Mouse (Mus musculus): ENCODE data around the gene Zfp580. TPM values are rescaled to one million over a fixed set of nuclear protein-coding genes. Genes with fewer than 3 reads are reported as not detected.
A peak's percentile ranks its signal among the peaks of the same experiment; 100 is the strongest.
"Not testable (repeated sequence)": the region's sequence is repeated elsewhere in the genome, so short reads cannot be mapped to it uniquely, and the experiment has no call there.

The Zfp580 gene
- polyA plus RNA-seq, 1 experiment from 2014 or later: 113 TPM

DNA sequence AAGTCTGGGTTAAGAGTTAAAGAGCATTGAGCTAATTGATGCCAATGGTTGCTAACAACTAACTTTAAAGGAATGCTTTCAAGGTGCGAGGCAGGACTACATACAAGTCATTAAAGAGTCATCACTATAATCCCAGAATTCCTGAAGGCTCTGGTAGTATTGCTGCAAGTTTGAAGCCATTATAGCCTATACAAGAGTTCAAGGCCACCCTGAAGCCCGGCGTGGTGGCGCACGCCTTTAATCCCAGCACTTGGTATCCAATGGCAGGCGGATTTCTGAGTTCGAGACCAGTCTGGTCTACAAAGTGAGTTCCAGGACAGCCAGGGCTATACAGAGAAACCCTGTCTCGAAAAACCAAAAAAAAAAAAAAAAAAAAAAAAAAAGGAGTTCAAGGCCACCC is 31.8 kb upstream of the Zfp580 start:
- H3K9me3 ChIP-seq; H3K36me3 ChIP-seq; ATAC-seq (ENCODE audit: low FRiP score, low read depth); H3K27me3 ChIP-seq: not testable (repeated sequence)
- Histone ChIP-seq H3K4me2 (peak overlapping the region; percentile 82), H3K27ac (replicated peaks) (peak overlapping the region; percentile 93), H3K4me1 (replicated peaks) (peaks cover 22% of the 10 kb centered on the region), H3K9ac (peak overlapping the region; percentile 93; the same call in 1 of the 2 replicates), H3K4me3 (peak overlapping the region; percentile 79)
- WGBS: 28% methylated on average over 8 of the region's 8 CpGs

DNA sequence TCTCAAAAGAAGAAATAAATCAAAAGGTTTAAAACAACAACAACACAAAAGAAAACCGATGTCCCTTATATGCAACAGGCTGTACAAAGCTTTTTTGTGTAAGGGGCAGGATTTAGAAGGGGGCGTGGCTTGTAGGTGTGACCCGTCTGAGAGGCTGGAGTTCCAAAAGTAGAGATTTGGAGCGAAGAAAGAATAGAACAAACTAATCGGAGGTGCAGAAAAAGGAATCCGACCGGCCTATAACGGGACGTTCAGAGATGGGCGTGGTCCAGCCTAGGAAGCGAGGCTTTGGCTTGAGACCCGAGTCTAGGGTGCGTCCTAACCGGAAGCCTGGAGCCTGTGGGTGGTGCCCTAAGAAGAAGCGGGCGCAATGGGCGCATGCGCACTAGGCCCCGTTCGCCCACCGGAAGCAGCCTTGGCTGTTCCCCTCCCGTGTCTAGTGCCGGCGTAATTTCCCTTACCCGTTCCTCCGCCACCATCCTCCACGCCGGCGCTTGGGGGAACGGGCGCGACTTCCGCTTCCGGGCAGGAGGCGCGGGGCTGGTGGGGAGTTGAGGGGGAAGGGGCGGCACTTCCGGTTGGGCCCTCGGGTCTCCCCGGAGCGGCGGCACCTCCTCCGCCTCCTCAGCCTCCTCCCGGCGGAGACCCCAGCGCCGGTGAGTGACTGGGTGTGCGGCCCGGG is 31.2 kb upstream of the Zfp580 start, which contains the start of the genes Zfp865 and Ccdc106:
Gene Zfp865, plus strand, starts transcription at position 377 of the 682 bp plus-strand sequence.
Gene Ccdc106, plus strand, starts transcription at position 554 of the 682 bp plus-strand sequence.
- peak within 1 kb of the TSS; percentile 79 for H3K4me3 ChIP-seq
- H3K27ac ChIP-seq (replicated peaks): peak within 1 kb of the TSS; percentile 93
- H3K27me3 ChIP-seq: no peaks in the 10 kb centered on the region
- H3K9me3 ChIP-seq: no peaks in the 10 kb centered on the region
- under 1% methylated on average over 47 of the region's 49 CpGs for WGBS
- H3K36me3 ChIP-seq: peaks cover 8% of the 10 kb centered on the region; the same call in 1 of the 2 replicates
- ATAC-seq (ENCODE audit: low FRiP score, low read depth): peak; percentile 93
- peak within 1 kb of the TSS; percentile 93 for H3K9ac ChIP-seq
- H3K4me1 ChIP-seq (replicated peaks): peaks cover 22% of the 10 kb centered on the region
- H3K4me2 ChIP-seq: peak within 1 kb of the TSS; percentile 82

GRCm38 (mm10) chr7:5020685-5021084 is 30.7 kb upstream of the Zfp580 start:
- H3K4me3 ChIP-seq: peak overlapping the region; percentile 79
- peak overlapping the region; percentile 82 for H3K4me2 ChIP-seq
- WGBS: 0% methylated on average over 10 of the region's 15 CpGs
- peak overlapping the region; percentile 93 for H3K27ac ChIP-seq (replicated peaks)
- H3K4me1 ChIP-seq (replicated peaks): peaks cover 22% of the 10 kb centered on the region
- no peaks in the 10 kb centered on the region for H3K9me3 ChIP-seq
- ATAC-seq (ENCODE audit: low FRiP score, low read depth): peak; percentile 3
- H3K36me3 ChIP-seq: peaks cover 8% of the 10 kb centered on the region; the same call in 1 of the 2 replicates
- no peaks in the 10 kb centered on the region for H3K27me3 ChIP-seq
- H3K9ac ChIP-seq: peak overlapping the region; percentile 93

GRCm38 (mm10) chr7:5021197-5021596 is 30.1 kb upstream of the Zfp580 start:
- H3K27me3 ChIP-seq: no peaks in the 10 kb centered on the region
- peaks cover 18% of the 10 kb centered on the region for H3K4me1 ChIP-seq (replicated peaks)
- peak overlapping the region; percentile 82 for H3K4me2 ChIP-seq
- no peaks in the 10 kb centered on the region for H3K9me3 ChIP-seq
- peak overlapping the region; percentile 93 for H3K27ac ChIP-seq (replicated peaks)
- H3K36me3 ChIP-seq: peaks cover 8% of the 10 kb centered on the region; the same call in 1 of the 2 replicates
- H3K4me3 ChIP-seq: peak overlapping the region; percentile 79
- no peak for ATAC-seq (ENCODE audit: low FRiP score, low read depth)
- peak overlapping the region; percentile 93 for H3K9ac ChIP-seq
- WGBS: 49% methylated on average over 5 of the region's 5 CpGs

GRCm38 (mm10) chr7:5029543-5029942 is 21.8 kb upstream of the Zfp580 start:
- Histone ChIP-seq H3K4me2 (no peak overlapping the region), H3K27ac (replicated peaks) (no peak overlapping the region), H3K9ac (no peak overlapping the region), H3K36me3 (peaks cover 55% of the 10 kb centered on the region), H3K27me3 (no peaks in the 10 kb centered on the region), H3K4me1 (replicated peaks) (no peaks in the 10 kb centered on the region), H3K9me3 (peaks cover 8% of the 10 kb centered on the region), H3K4me3 (no peak overlapping the region)
- 96% methylated on average over 22 of the region's 22 CpGs for WGBS
- ATAC-seq (ENCODE audit: low FRiP score, low read depth): no peak

DNA sequence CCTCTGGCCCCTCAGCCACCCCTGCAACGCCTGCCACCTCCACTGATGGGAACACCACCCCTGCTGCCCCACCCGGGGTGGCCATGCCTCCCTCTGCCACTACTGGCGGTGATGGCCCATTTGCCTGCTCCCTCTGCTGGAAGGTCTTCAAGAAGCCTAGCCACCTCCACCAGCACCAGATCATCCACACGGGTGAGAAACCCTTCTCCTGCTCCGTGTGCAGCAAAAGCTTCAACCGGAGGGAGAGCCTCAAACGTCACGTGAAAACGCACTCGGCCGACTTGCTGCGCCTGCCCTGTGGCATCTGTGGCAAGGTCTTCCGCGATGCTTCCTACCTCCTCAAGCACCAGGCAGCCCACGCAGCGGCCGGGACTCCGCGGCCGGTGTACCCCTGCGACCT is 21.4 kb upstream of the Zfp580 start:
- H3K4me1 ChIP-seq (replicated peaks): no peaks in the 10 kb centered on the region
- no peak for ATAC-seq (ENCODE audit: low FRiP score, low read depth)
- H3K27ac ChIP-seq (replicated peaks): no peak overlapping the region
- peaks cover 59% of the 10 kb centered on the region for H3K36me3 ChIP-seq
- H3K4me2 ChIP-seq: no peak overlapping the region
- H3K4me3 ChIP-seq: no peak overlapping the region
- no peaks in the 10 kb centered on the region for H3K27me3 ChIP-seq
- peaks cover 8% of the 10 kb centered on the region for H3K9me3 ChIP-seq
- 89% methylated on average over 21 of the region's 21 CpGs for WGBS
- no peak overlapping the region for H3K9ac ChIP-seq

- WGBS: 80% methylated on average over 63 of the region's 63 CpGs
- ATAC-seq (ENCODE audit: low FRiP score, low read depth): no peak
- Histone ChIP-seq H3K4me1 (replicated peaks) (no peaks in the 10 kb centered on the region), H3K4me2 (no peak overlapping the region), H3K4me3 (no peak overlapping the region), H3K9ac (no peak overlapping the region), H3K27ac (replicated peaks) (no peak overlapping the region), H3K36me3 (peaks cover 64% of the 10 kb centered on the region), H3K9me3 (peaks cover 8% of the 10 kb centered on the region), H3K27me3 (no peaks in the 10 kb centered on the region)
Measured at GRCm38 (mm10) chr7:5030554-5031275, 20.6 kb upstream of the Zfp580 start.

GRCm38 (mm10) chr7:5031496-5031895 is 19.8 kb upstream of the Zfp580 start:
- no peaks in the 10 kb centered on the region for H3K4me1 ChIP-seq (replicated peaks)
- no peak overlapping the region for H3K4me2 ChIP-seq
- peaks cover 69% of the 10 kb centered on the region for H3K36me3 ChIP-seq
- H3K4me3 ChIP-seq: no peak overlapping the region
- H3K27ac ChIP-seq (replicated peaks): no peak overlapping the region
- no peak overlapping the region for H3K9ac ChIP-seq
- ATAC-seq (ENCODE audit: low FRiP score, low read depth): no peak
- 78% methylated on average over 39 of the region's 46 CpGs for WGBS
- peaks cover 8% of the 10 kb centered on the region for H3K9me3 ChIP-seq
- no peaks in the 10 kb centered on the region for H3K27me3 ChIP-seq

DNA sequence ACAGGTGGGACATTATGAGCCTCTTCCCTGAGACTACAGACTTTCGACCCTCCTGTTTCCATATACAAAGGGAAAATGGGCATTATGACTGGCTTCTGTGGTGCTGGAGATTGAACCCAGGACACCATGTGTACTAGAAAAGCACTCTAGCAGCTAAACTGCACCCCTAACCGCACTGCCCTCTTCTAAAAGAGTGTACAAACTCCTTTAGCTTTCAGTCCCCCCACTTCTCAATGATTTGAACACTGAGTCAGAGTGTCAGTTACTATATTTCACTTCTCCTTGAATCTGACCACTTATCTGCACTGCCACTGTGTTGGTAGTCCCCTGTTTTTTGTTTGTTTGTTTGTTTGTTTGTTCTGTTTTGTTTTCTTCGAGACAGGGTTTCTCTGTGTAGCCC is 17.5 kb upstream of the Zfp580 start, which contains the start of gene 4632433K11Rik:
Gene 4632433K11Rik, plus strand, starts transcription at position 301 of the 400 bp plus-strand sequence.
- peaks cover 65% of the 10 kb centered on the region for H3K36me3 ChIP-seq
- no peak within 1 kb of the TSS for H3K4me3 ChIP-seq
- peaks cover 9% of the 10 kb centered on the region for H3K4me1 ChIP-seq (replicated peaks)
- no peak within 1 kb of the TSS for H3K4me2 ChIP-seq
- no peak within 1 kb of the TSS for H3K9ac ChIP-seq
- WGBS: 91% methylated on average over 3 of the region's 3 CpGs
- no peak for ATAC-seq (ENCODE audit: low FRiP score, low read depth)
- no peak within 1 kb of the TSS for H3K27ac ChIP-seq (replicated peaks)
- no peaks in the 10 kb centered on the region for H3K27me3 ChIP-seq
- H3K9me3 ChIP-seq: peaks cover 8% of the 10 kb centered on the region

DNA sequence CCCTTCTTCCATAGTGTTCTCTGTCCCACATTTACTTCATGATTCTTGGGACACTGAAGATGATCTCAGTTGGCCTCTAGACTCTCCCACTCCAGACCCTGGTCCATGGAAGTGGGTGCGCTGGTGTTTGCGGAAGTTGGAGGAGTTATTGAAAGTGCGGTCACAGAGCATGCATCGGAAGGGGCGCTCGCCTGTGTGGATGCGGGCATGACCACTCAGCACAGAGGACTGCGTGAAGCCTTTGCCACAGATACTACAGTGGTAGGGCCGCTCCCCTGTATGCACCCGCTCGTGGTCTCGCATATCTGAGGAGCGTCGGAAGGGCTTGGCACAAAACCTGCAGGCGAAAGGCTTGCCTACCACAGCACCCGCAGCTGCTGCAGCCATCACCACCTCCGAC is 15.7 kb upstream of the Zfp580 start:
- H3K4me3 ChIP-seq: no peak overlapping the region
- H3K27me3 ChIP-seq: no peaks in the 10 kb centered on the region
- no peak overlapping the region for H3K9ac ChIP-seq
- no peak overlapping the region for H3K4me2 ChIP-seq
- H3K4me1 ChIP-seq (replicated peaks): peaks cover 21% of the 10 kb centered on the region
- H3K9me3 ChIP-seq: peaks cover 2% of the 10 kb centered on the region
- no peak for ATAC-seq (ENCODE audit: low FRiP score, low read depth)
- WGBS: 97% methylated on average over 17 of the region's 17 CpGs
- peaks cover 47% of the 10 kb centered on the region for H3K36me3 ChIP-seq
- no peak overlapping the region for H3K27ac ChIP-seq (replicated peaks)

GRCm38 (mm10) chr7:5036136-5036535 is 15.2 kb upstream of the Zfp580 start:
- Histone ChIP-seq H3K4me2 (no peak overlapping the region), H3K27ac (replicated peaks) (no peak overlapping the region), H3K4me3 (no peak overlapping the region), H3K9ac (no peak overlapping the region), H3K4me1 (replicated peaks) (peaks cover 21% of the 10 kb centered on the region), H3K27me3 (no peaks in the 10 kb centered on the region), H3K9me3 (no peaks in the 10 kb centered on the region), H3K36me3 (peaks cover 42% of the 10 kb centered on the region)
- 96% methylated on average over 9 of the region's 9 CpGs for WGBS
- no peak for ATAC-seq (ENCODE audit: low FRiP score, low read depth)

- no peak overlapping the region for H3K9ac ChIP-seq
- H3K4me3 ChIP-seq: no peak overlapping the region
- no peak for ATAC-seq (ENCODE audit: low FRiP score, low read depth)
- no peak overlapping the region for H3K27ac ChIP-seq (replicated peaks)
- no peaks in the 10 kb centered on the region for H3K9me3 ChIP-seq
- H3K27me3 ChIP-seq: no peaks in the 10 kb centered on the region
- H3K4me1 ChIP-seq (replicated peaks): peaks cover 21% of the 10 kb centered on the region
- peaks cover 33% of the 10 kb centered on the region for H3K36me3 ChIP-seq
- 95% methylated on average over 7 of the region's 7 CpGs for WGBS
- peak overlapping the region; percentile 58 for H3K4me2 ChIP-seq
Measured at GRCm38 (mm10) chr7:5037026-5037425, 14.3 kb upstream of the Zfp580 start.
